Mouse (Mus musculus) ZHBTc4 (cell line): ENCODE data around the gene Ephb3.

Experiments
- DNase-seq: peaks from one replicate; pipeline ENCODE4 v3.0.0-alpha.2; 2011; ENCODE audit warnings: low read depth, low spot score

Gene Ephb3

GRCm38 (mm10) chr16:21245931-21246390 is 41.4 kb downstream of the Ephb3 start:
- DNase-seq: peak; percentile 87

DNA sequence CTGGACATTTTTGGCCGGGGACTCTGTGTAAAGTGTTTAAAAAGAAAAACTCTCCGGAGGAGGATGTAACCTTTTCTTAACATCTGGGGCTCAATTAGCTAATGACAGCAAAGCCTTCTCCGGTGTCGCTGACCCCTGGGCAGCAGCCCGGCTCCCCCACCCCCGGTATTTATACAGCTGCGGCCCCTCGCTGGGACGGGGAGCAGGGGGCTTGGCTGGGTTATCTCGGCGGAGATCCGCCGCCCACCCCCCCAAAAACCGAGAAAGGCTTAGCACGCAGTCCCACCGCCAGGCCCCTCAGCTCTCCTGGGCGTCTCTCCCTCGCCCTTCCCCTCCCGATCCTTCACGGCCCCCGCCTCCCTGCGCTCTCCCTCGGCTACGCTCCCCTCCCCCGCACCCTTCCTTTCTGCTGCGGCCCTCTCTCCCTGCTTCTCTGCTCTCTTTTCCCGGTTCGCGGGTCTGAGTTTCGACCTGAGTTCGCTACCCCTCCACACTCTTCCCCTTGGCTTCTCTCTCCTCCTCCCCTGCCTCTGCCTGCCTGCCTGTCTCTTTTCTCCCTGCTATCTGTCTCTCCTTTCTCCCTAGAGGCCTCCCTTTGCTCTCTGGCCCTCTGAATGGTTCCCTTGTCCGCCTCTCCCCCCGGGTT is 42.0 kb downstream of the Ephb3 start:
- peak; percentile 45 for DNase-seq

GRCm38 (mm10) chr16:21247037-21247432 is 42.5 kb downstream of the Ephb3 start:
- DNase-seq: no peak

DNA sequence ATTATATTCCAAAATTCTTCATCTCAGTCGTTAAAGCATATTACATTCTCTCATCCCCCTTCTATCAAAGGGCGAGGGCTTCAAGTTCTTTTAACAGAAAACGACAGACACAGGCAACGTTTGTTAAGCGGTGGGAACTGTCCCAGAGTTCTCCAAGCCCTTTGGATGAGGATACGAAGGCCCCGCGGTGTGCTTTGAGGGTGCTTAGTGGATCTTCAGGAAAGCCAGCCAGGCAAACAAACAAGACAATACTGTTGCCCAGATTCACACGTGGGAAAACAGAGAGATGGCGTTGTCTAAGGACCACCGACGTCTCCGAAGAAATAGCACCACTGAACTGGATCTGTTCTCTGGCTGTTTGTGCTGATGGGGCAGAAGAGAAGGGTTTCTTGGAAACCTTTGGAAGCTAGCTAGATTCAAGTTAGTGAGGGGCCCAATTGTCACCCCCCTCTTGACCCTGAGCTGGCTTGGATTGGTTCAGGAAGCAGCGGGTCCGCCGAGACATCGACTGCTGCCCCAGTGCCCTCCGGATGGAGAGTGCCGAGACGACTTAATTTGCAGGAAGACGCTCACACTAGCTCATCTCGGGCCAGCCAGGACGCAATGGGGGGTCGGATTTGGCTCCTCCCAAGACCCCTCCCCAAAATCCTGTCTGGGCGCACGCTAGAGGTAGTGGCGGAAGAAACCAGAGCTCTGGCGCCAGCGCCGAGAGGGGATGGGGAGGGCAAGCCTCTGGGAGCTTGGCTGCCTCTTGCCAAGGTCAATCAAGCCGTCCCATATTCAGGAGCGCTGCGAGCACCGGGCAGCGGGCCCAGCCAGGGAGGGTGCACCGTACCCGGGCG is 43.5 kb downstream of the Ephb3 start:
- peak; percentile 69 for DNase-seq

- peak; percentile 17 for DNase-seq
Observed at GRCm38 (mm10) chr16:21248713-21249531, 44.4 kb downstream of the Ephb3 start.

- DNase-seq: no peak
Observed at GRCm38 (mm10) chr16:21252401-21252955, 47.9 kb downstream of the Ephb3 start.

DNA sequence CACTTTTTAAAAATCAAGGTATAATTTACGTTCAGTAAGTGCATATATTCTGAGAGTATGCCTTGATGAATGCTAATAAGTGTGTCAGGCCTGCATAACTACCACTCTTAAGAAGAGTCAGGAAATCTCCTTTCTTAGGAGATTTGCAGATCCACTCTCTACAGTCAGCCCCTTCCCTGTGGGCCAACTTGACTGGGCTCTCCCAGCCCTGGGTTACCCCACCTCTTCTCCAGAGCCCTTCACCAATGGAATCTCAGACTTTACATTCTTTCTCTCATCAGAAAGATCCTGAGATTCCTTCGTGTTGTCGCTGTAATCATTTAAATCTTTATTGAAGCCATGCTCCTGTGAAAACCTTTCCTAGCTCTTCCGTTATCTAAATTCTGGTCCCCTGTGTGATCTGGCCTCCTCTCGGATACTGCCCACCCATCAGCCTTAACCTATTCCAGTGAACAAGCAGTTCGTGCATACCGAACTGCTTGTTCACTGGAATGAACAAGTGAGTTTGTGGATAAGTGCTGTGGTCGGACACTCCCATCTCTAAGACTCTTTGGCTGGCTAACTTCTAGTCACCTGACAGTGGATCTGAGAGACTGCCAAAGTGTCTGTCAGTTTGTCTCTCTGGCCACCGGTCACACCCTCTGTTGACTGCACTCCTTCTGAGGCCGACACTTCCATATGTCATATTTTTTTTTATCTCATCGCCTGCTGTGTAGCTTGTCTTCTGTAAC is 51.2 kb downstream of the Ephb3 start:
- no peak for DNase-seq

GRCm38 (mm10) chr16:21256514-21257305 is 52.2 kb downstream of the Ephb3 start:
- DNase-seq: peak; percentile 34

DNA sequence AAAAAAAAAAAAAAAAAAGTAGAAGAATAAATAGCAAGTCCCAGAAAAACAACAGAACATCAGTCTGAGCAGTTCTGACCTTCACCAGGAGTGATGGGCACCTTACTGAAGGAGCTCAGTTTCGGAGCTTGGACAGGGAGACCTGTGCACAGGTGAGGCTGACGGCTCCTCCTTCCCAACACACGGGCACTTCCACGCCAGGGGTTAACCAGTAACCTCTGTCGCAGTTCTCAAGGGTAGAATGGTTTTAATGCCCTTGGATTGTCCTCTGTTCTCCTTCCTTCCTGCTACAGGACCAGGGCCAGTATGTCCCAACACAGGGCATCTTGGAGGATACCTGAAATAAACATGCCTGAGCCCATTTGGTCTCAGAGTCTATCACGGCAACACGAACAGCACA is 60.9 kb downstream of the Ephb3 start:
- no peak for DNase-seq

- no peak for DNase-seq
Observed at GRCm38 (mm10) chr16:21269775-21270174, 65.2 kb downstream of the Ephb3 start.

DNA sequence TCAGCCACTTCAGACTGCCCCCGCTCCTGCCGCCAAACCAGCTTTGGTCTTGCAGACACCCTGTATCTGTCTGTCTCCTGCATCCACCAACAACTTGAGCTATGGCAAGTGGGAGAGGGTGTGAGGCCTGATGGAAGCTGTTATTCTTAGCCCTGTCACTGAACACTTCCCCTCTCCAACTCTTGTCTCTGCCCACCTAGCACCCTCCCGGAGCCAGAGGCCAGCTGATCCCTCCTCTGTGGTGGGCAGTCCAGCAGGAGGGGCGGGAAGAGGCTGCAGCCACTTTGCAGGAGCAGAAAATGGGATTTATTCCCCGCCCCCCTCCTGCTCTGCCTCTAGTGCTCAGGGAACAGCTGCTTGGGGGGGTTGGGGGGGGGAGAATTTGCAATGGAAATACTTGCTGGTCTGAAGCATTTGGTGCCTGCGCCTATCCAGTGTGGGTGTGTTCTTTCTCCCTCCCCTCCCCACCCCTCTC is 67.3 kb downstream of the Ephb3 start:
- DNase-seq: peak; percentile 16

DNA sequence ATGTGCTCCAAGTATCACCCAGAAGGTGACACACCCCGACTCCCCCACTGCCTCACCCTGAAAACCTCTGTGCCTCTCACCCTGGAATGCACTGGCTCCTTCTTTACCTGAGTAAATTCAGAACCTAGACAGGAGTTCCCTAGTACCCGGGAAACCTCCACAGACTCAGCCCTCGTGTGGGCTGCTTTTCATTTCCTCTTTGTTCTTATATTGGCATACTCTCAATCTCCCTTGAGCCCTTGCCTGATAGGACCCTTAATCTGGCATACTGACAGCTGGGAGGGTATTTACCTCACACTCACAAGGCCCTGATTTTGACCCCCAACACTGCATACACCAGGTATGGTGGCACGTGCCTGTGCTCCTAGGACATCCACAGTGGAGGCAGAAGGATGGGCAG is 68.2 kb downstream of the Ephb3 start:
- no peak for DNase-seq
